Mouse (Mus musculus) T-cell, adult 66 days (primary cell): Measurements from ENCODE around the gene Chodl. TPM values are rescaled to one million over a fixed set of nuclear protein-coding genes. Genes with fewer than 3 reads are reported as not detected.

Experiments
- total RNA-seq, 2 experiments: library from RNA; stranded (reverse); gene quantifications; 3 replicates in 1 of 2; 4 replicates in 1 of 2; pipeline ENCODE4 v1.2.4; 2023

Gene Chodl
- total RNA-seq: not detected

GRCm38 (mm10) chr16:78930382-78931286 lies at the start of gene Chodl:
Gene Chodl (plus strand): TSS chr16:78930948.

Other genes starting within 250 kb of the Chodl start
- gene Tmprss15, start 160.1 kb downstream of the Chodl start, total RNA-seq: not detected